In genomic region chr14:118039074-118039473, GRCm38 (mm10) we compare ENCODE assay signal across 19 mouse cellular contexts. TPM values are rescaled to one million over a fixed set of nuclear protein-coding genes. Genes with fewer than 3 reads are reported as not detected.
A peak's percentile ranks its signal among the peaks of the same experiment; 100 is the strongest.
DNase-seq lines count a peak whose midpoint lies in the region; ATAC-seq and TF ChIP-seq lines count a peak whose summit lies in the region.
"Had no signal": no experiment of that assay in that cellular context is flagged by ENCODE, and none has a peak within 500 bp of the region (broad histone marks: within the 10 kb centered on the region; RNA-seq: fewer than 3 reads in every experiment).

No protein-coding gene starts in this region.

- no peak overlapping the region for H3K27ac ChIP-seq in heart, embryonic 12.5 days (ENCODE audit: poor library complexity, severe bottlenecking)
- no peak overlapping the region for H3K27ac ChIP-seq in liver, postnatal 0 days (ENCODE audit: low read depth)
- H3K27ac ChIP-seq in liver, embryonic 11.5 days (ENCODE audit: low read depth, low read length), result no peak overlapping the region
- no peak overlapping the region for H3K27ac ChIP-seq in lung, postnatal 0 days (ENCODE audit: low read length)
- H3K27ac ChIP-seq: embryonic facial prominence, embryonic 10.5 days; hindbrain, embryonic 15.5 days; midbrain, embryonic 12.5 days; neural tube, embryonic 13.5 days had no signal

- H3K27me3 ChIP-seq in heart, embryonic 12.5 days (replicated peaks), result peaks cover 10% of the 10 kb centered on the region
- H3K27me3 ChIP-seq in liver, postnatal 0 days (ENCODE audit: insufficient read depth, low read length), result no peaks in the 10 kb centered on the region
- H3K27me3 ChIP-seq in liver, embryonic 11.5 days (replicated peaks; ENCODE audit: control insufficient read depth, insufficient read depth, low read length), result no peaks in the 10 kb centered on the region
- H3K27me3 ChIP-seq in lung, postnatal 0 days (replicated peaks; ENCODE audit: insufficient read depth, low read length), result no peaks in the 10 kb centered on the region
- H3K27me3 ChIP-seq: hindbrain, embryonic 15.5 days had no signal

- no peaks in the 10 kb centered on the region for H3K4me1 ChIP-seq in heart, embryonic 12.5 days (replicated peaks)
- 0 out of 2 replicates have a peak, but pooled peaks cover 4% of the 10 kb centered on the region for H3K4me1 ChIP-seq in liver, postnatal 0 days (ENCODE audit: insufficient read depth)
- H3K4me1 ChIP-seq in liver, embryonic 11.5 days (replicated peaks; ENCODE audit: control insufficient read depth, insufficient read depth, low read length), result no peaks in the 10 kb centered on the region
- H3K4me1 ChIP-seq in lung, postnatal 0 days (ENCODE audit: insufficient read depth, low read depth, low read length), result no peaks in the 10 kb centered on the region
- H3K4me1 ChIP-seq: hindbrain, embryonic 15.5 days; neural tube, embryonic 13.5 days had no signal

- ATAC-seq in heart, embryonic 12.5 days (ENCODE audit: insufficient number of reproducible peaks, low FRiP score), result no peak
- 0 out of 2 replicates have a peak, but pooled peaks have one; percentile 21 for ATAC-seq in liver, postnatal 0 days
- ATAC-seq in liver, embryonic 11.5 days (replicated peaks; ENCODE audit: low FRiP score), result no peak
- ATAC-seq in lung, postnatal 0 days, result peak; percentile 65
- no peak for ATAC-seq in inflammation-experienced regulatory T-cells, adult 6 months
- ATAC-seq: forebrain, embryonic 14.5 days had no signal

- no peak overlapping the region for H3K4me3 ChIP-seq in heart, embryonic 12.5 days
- H3K4me3 ChIP-seq in liver, postnatal 0 days (ENCODE audit: low read depth, low read length), result no peak overlapping the region
- H3K4me3 ChIP-seq in liver, embryonic 11.5 days (ENCODE audit: low read depth, low read length), result no peak overlapping the region
- H3K4me3 ChIP-seq in lung, postnatal 0 days (ENCODE audit: low read depth, low read length), result no peak overlapping the region
- H3K4me3 ChIP-seq: embryonic facial prominence, embryonic 10.5 days; hindbrain, embryonic 15.5 days; midbrain, embryonic 12.5 days; neural tube, embryonic 13.5 days had no signal

- no peak overlapping the region for H3K4me2 ChIP-seq in heart, embryonic 12.5 days
- H3K4me2 ChIP-seq in liver, postnatal 0 days (ENCODE audit: low read depth, low read length), result no peak overlapping the region
- H3K4me2 ChIP-seq in liver, embryonic 11.5 days, result no peak overlapping the region
- H3K4me2 ChIP-seq in lung, postnatal 0 days (replicated peaks; ENCODE audit: low read depth, low read length), result no peak overlapping the region
- H3K4me2 ChIP-seq: hindbrain, embryonic 15.5 days; midbrain, embryonic 12.5 days; neural tube, embryonic 13.5 days had no signal

- TF ChIP-seq CTCF in liver, postnatal 0 days (IDR thresholded peaks at IDR 0.05; ENCODE audit: low read depth), result peak; percentile 20; the same call in 1 of the 2 replicates
- no peak for TF ChIP-seq CTCF in lung, postnatal 0 days (IDR thresholded peaks at IDR 0.05)

- H3K9me3 ChIP-seq in heart, embryonic 12.5 days (replicated peaks), result no peaks in the 10 kb centered on the region
- H3K9me3 ChIP-seq in liver, postnatal 0 days (ENCODE audit: low read length), result no peaks in the 10 kb centered on the region
- H3K9me3 ChIP-seq in liver, embryonic 11.5 days (ENCODE audit: control insufficient read depth, low read length), result no peaks in the 10 kb centered on the region
- no peaks in the 10 kb centered on the region for H3K9me3 ChIP-seq in lung, postnatal 0 days (ENCODE audit: low read length)
- H3K9me3 ChIP-seq: embryonic facial prominence, embryonic 10.5 days; G1E; hindbrain, embryonic 15.5 days; neural tube, embryonic 13.5 days had no signal

- no peak overlapping the region for H3K9ac ChIP-seq in heart, embryonic 12.5 days
- H3K9ac ChIP-seq in liver, postnatal 0 days (replicated peaks), result no peak overlapping the region
- no peak overlapping the region for H3K9ac ChIP-seq in liver, embryonic 11.5 days (ENCODE audit: low read depth, low read length)
- H3K9ac ChIP-seq in lung, postnatal 0 days (replicated peaks; ENCODE audit: low read depth), result no peak overlapping the region
- H3K9ac ChIP-seq: hindbrain, embryonic 15.5 days; midbrain, embryonic 12.5 days; neural tube, embryonic 13.5 days had no signal

- DNase-seq in heart, adult 18-20 months, result peak; percentile 50 to 51
- DNase-seq in liver, postnatal 0 days, result no peak
- no peak for DNase-seq in liver, embryonic 11.5 days (ENCODE audit: low spot score)
- peak; percentile 74 for DNase-seq in lung, postnatal 0 days (ENCODE audit: low spot score)
- DNase-seq in skeletal muscle tissue, adult 2 months (ENCODE audit: low read depth, low spot score), result peak; percentile 29
- no peak for DNase-seq in right cerebral cortex, adult 2 months (ENCODE audit: low spot score in 2 of 2)
- DNase-seq: cerebellum, adult 18-20 months; kidney, adult 18-20 months; kidney, postnatal 14 days; layer of hippocampus, adult 9-11 months; thymus, postnatal 4 days had no signal

- H3K36me3 ChIP-seq in heart, embryonic 12.5 days, result no peaks in the 10 kb centered on the region
- no peaks in the 10 kb centered on the region for H3K36me3 ChIP-seq in liver, postnatal 0 days (replicated peaks; ENCODE audit: insufficient read depth, low read length)
- no peaks in the 10 kb centered on the region for H3K36me3 ChIP-seq in liver, embryonic 11.5 days (ENCODE audit: control insufficient read depth, insufficient read depth, low read length)
- H3K36me3 ChIP-seq in lung, postnatal 0 days (ENCODE audit: insufficient read depth, low read length), result no peaks in the 10 kb centered on the region
- H3K36me3 ChIP-seq: embryonic facial prominence, embryonic 10.5 days; G1E; hindbrain, embryonic 15.5 days; midbrain, embryonic 12.5 days; neural tube, embryonic 13.5 days had no signal

- WGBS in heart, embryonic 12.5 days, result 68% methylated on average over 3 of the region's 3 CpGs
- 63% methylated on average over 3 of the region's 3 CpGs for WGBS in liver, postnatal 0 days (ENCODE audit: insufficient replicate concordance)
- 66% methylated on average over 3 of the region's 3 CpGs for WGBS in liver, embryonic 11.5 days
- WGBS in lung, postnatal 0 days, result 72% methylated on average over 3 of the region's 3 CpGs

- no peak for TF ChIP-seq EP300 in liver, postnatal 0 days (IDR thresholded peaks at IDR 0.05; ENCODE audit: low read depth)
- peak; percentile 45 for TF ChIP-seq EP300 in lung, postnatal 0 days (IDR thresholded peaks at IDR 0.05)

RNA-seq across cellular contexts. Expression of gene Dct, which starts 13.0 kb away (rescaled TPM):
- total RNA-seq in heart, adult 18-20 months (2021), result 1 to 10 TPM; 3.2 to 6.0 TPM
- 0.79 and 0.82 TPM in 2 replicates for polyA plus RNA-seq in heart, embryonic 12.5 days (2016; fragmentation: Nextera tagmentation; extraction: Ambion mirVana)
- 1.0 and 1.8 TPM in 2 replicates for polyA plus RNA-seq in liver, postnatal 0 days (2015; fragmentation: Nextera tagmentation; extraction: Ambion mirVana)
- 1.0 and 1.1 TPM in 2 replicates for polyA plus RNA-seq in liver, embryonic 11.5 days (2014; fragmentation: Nextera tagmentation; extraction: Ambion mirVana)
- 0.24 and 0.39 TPM in 2 replicates for polyA plus RNA-seq in lung, postnatal 0 days (2015; fragmentation: Nextera tagmentation; extraction: Ambion mirVana)
- polyA plus RNA-seq in inflammation-experienced regulatory T-cells, adult 6 months (2017; shearing (Covaris generic)), result under 1 TPM in 2 of 3 experiments, not detected in 1; 0.28 to 0.38 TPM
- polyA plus RNA-seq: G1E had no signal

Comparison
In these comparisons a context has a peak if more than half of its experiments do, and no peak if none do; other contexts are left out.
1. ATAC-seq: peak in liver, postnatal 0 days (single experiment) and lung, postnatal 0 days (single experiment); none in heart, embryonic 12.5 days (single experiment), liver, embryonic 11.5 days (single experiment) and inflammation-experienced regulatory T-cells, adult 6 months (single experiment).
2. DNase-seq: peak in heart, adult 18-20 months (2 of 2), lung, postnatal 0 days (single experiment) and skeletal muscle tissue, adult 2 months (single experiment); none in liver, postnatal 0 days (single experiment), liver, embryonic 11.5 days (single experiment) and right cerebral cortex, adult 2 months (0 of 2).